Mouse (Mus musculus) spleen, adult 2 months (tissue): ENCODE data around the gene Kpna7. TPM values are rescaled to one million over a fixed set of nuclear protein-coding genes. Genes with fewer than 3 reads are reported as not detected.
A peak's percentile ranks its signal among the peaks of the same experiment; 100 is the strongest.

Experiments
- DNase-seq, 2 experiments: peaks; one replicate each; pipeline versions ENCODE4 v3.0.0 to v3.0.0-alpha.2; 2012 to 2021; ENCODE audit warnings: low spot score in 2 of 2, low read depth in 1 of 2
- H3K27ac ChIP-seq: fragments of 200-500 bp; 2 replicates; pipeline ENCODE4 v1.5.1; 2012; ENCODE audit warnings: low read length, inconsistent platforms; ENCODE audit not compliant: insufficient read depth
- H3K27me3 ChIP-seq: fragments of 200-500 bp; 2 replicates; pipeline ENCODE4 v1.6.1; 2012; ENCODE audit warnings: mild to moderate bottlenecking, moderate library complexity, low read length, inconsistent platforms; ENCODE audit not compliant: control insufficient read depth, insufficient read depth
- H3K36me3 ChIP-seq: fragments of 200-500 bp; 2 replicates; pipeline ENCODE4 v1.6.1; 2012; ENCODE audit warnings: mild to moderate bottlenecking, low read length, inconsistent platforms; ENCODE audit not compliant: control insufficient read depth, insufficient read depth
- H3K4me1 ChIP-seq: fragments of 200-500 bp; 2 replicates; pipeline ENCODE4 v1.6.1; 2011; ENCODE audit warnings: inconsistent platforms; ENCODE audit not compliant: control insufficient read depth, insufficient read depth, insufficient read length
- H3K4me3 ChIP-seq: fragments of 200-500 bp; 2 replicates; pipeline ENCODE4 v1.5.1; 2011; ENCODE audit warnings: mild to moderate bottlenecking, inconsistent platforms; ENCODE audit not compliant: insufficient read depth, insufficient read length; ENCODE audit errors: extremely low read depth
- CTCF ChIP-seq: fragments of 200-500 bp; IDR thresholded peaks from 2 replicates; pipeline ENCODE4 v1.5.1; 2011; ENCODE audit warnings: mild to moderate bottlenecking, inconsistent platforms; ENCODE audit not compliant: insufficient read depth, insufficient read length, insufficient replicate concordance; ENCODE audit errors: extremely low read depth
- POLR2A ChIP-seq: fragments of 200-500 bp; IDR thresholded peaks from 2 replicates; pipeline ENCODE4 v1.6.1; 2011; ENCODE audit warnings: low read depth, low read length, inconsistent platforms
- WGBS: fragments of 180-500 bp; shearing (Covaris S2); methylation state at CpG from one replicate; pipeline ENCODE4 v1.1.7; 2018; 5-methylcytosine and 5-hydroxymethylcytosine counted together
- polyA plus RNA-seq: library from polyadenylated mRNA; depleted of rRNA; stranded (reverse); fragments of >200 nt; gene quantifications from 2 replicates; pipeline ENCODE4 v1.2.3, GENCODE M21; 2012; rRNA removed

The Kpna7 gene
- polyA plus RNA-seq, 1 experiment = not detected

GRCm38 (mm10) chr5:144944932-144945331 lies 138.9 kb downstream of the Kpna7 start:
- 85% methylated on average over 7 of the region's 7 CpGs for WGBS
- TF ChIP-seq CTCF (no peak), POLR2A (no peak)
- Histone ChIP-seq H3K36me3 (no peaks in the 10 kb centered on the region), H3K4me1 (no peaks in the 10 kb centered on the region; the same call in 1 of the 2 replicates), H3K27ac (no peak overlapping the region), H3K4me3 (no peak overlapping the region), H3K27me3 (no peaks in the 10 kb centered on the region)
- DNase-seq = no peak

GRCm38 (mm10) chr5:144944370-144944769 lies 139.5 kb downstream of the Kpna7 start:
- 85% methylated on average over 4 of the region's 4 CpGs for WGBS
- H3K27me3 ChIP-seq = no peaks in the 10 kb centered on the region
- no peak for TF ChIP-seq POLR2A
- no peak for TF ChIP-seq CTCF
- no peaks in the 10 kb centered on the region for H3K36me3 ChIP-seq
- DNase-seq = no peak
- no peak overlapping the region for H3K4me3 ChIP-seq
- H3K27ac ChIP-seq = no peak overlapping the region
- no peaks in the 10 kb centered on the region; the same call in 1 of the 2 replicates for H3K4me1 ChIP-seq

GRCm38 (mm10) chr5:144943346-144943745 lies 140.5 kb downstream of the Kpna7 start:
- TF ChIP-seq POLR2A = no peak
- no peak for TF ChIP-seq CTCF
- no peak overlapping the region for H3K27ac ChIP-seq
- no peaks in the 10 kb centered on the region; the same call in 1 of the 2 replicates for H3K4me1 ChIP-seq
- 85% methylated on average over 6 of the region's 6 CpGs for WGBS
- H3K36me3 ChIP-seq = no peaks in the 10 kb centered on the region
- H3K27me3 ChIP-seq = no peaks in the 10 kb centered on the region
- DNase-seq = no peak
- H3K4me3 ChIP-seq = no peak overlapping the region

- no peak for TF ChIP-seq POLR2A
- no peak for TF ChIP-seq CTCF
- Histone ChIP-seq H3K4me3 (no peak overlapping the region), H3K36me3 (no peaks in the 10 kb centered on the region), H3K4me1 (peaks cover 5% of the 10 kb centered on the region; the same call in 1 of the 2 replicates), H3K27me3 (no peaks in the 10 kb centered on the region), H3K27ac (no peak overlapping the region)
- 80% methylated on average over 9 of the region's 9 CpGs for WGBS
- DNase-seq = no peak
Measured at GRCm38 (mm10) chr5:144942431-144942830, 141.4 kb downstream of the Kpna7 start.

GRCm38 (mm10) chr5:144940904-144941303 lies 142.9 kb downstream of the Kpna7 start:
- TF ChIP-seq CTCF = no peak
- TF ChIP-seq POLR2A = no peak
- WGBS = 70% methylated on average over 3 of the region's 3 CpGs

GRCm38 (mm10) chr5:144937304-144937703 lies 146.5 kb downstream of the Kpna7 start:
- peaks cover 21% of the 10 kb centered on the region; the same call in 1 of the 2 replicates for H3K4me1 ChIP-seq
- H3K36me3 ChIP-seq = no peaks in the 10 kb centered on the region
- 30% methylated on average over 2 of the region's 2 CpGs for WGBS
- TF ChIP-seq CTCF (no peak), POLR2A (no peak)
- peak overlapping the region; percentile 80 for H3K27ac ChIP-seq
- DNase-seq = peak in 1 of 2 experiments; percentile 17
- no peak overlapping the region for H3K4me3 ChIP-seq
- no peaks in the 10 kb centered on the region for H3K27me3 ChIP-seq

More at GRCm38 (mm10) chr5:144940904-144941303, 142.9 kb downstream of the Kpna7 start:
- no peak for DNase-seq
- Histone ChIP-seq H3K36me3 (no peaks in the 10 kb centered on the region), H3K27me3 (no peaks in the 10 kb centered on the region), H3K4me3 (no peak overlapping the region), H3K4me1 (peaks cover 9% of the 10 kb centered on the region; the same call in 1 of the 2 replicates), H3K27ac (no peak overlapping the region)

Other genes starting within 250 kb of the Kpna7 start
- 16.4 and 20.2 TPM in 2 replicates for gene Smurf1, start 118.2 kb downstream of the Kpna7 start, polyA plus RNA-seq
- gene Gm4871, start 51.3 kb downstream of the Kpna7 start, polyA plus RNA-seq = not detected in 2 replicates
- gene 1700018F24Rik, start 41.0 kb downstream of the Kpna7 start, polyA plus RNA-seq = not detected in 2 replicates
- 49.7 and 54.0 TPM in 2 replicates for gene Arpc1a, start 200 bp downstream of the Kpna7 start, polyA plus RNA-seq
- 780 and 1,055 TPM in 2 replicates for gene Arpc1b, start 30.2 kb upstream of the Kpna7 start, polyA plus RNA-seq
- gene Pdap1, start 56.2 kb upstream of the Kpna7 start, polyA plus RNA-seq = 17.8 and 18.4 TPM in 2 replicates
- gene Bud31, start 56.3 kb upstream of the Kpna7 start, polyA plus RNA-seq = 26.7 and 30.4 TPM in 2 replicates
- gene Ptcd1, start 83.1 kb upstream of the Kpna7 start, polyA plus RNA-seq = 8.4 and 9.7 TPM in 2 replicates
- gene Cpsf4, start 83.2 kb upstream of the Kpna7 start, polyA plus RNA-seq = 25.5 and 31.7 TPM in 2 replicates
- 48.4 and 49.7 TPM in 2 replicates for gene Atp5j2, start 108.0 kb upstream of the Kpna7 start, polyA plus RNA-seq
- 3.4 and 3.7 TPM in 2 replicates for gene Zkscan14, start 117.8 kb upstream of the Kpna7 start, polyA plus RNA-seq
- gene Zkscan5, start 120.5 kb upstream of the Kpna7 start, polyA plus RNA-seq = 2.6 and 2.8 TPM in 2 replicates
- 7.6 and 10.2 TPM in 2 replicates for gene Zfp655, start 147.7 kb upstream of the Kpna7 start, polyA plus RNA-seq
- gene Zscan25, start 196.5 kb upstream of the Kpna7 start, polyA plus RNA-seq = 15.8 and 20.3 TPM in 2 replicates